Mouse (Mus musculus) midbrain, embryonic 15.5 days (tissue): Measurements from ENCODE around the gene Srsf3. TPM values are rescaled to one million over a fixed set of nuclear protein-coding genes. Genes with fewer than 3 reads are reported as not detected.

Source experiments
- ATAC-seq: fragments of 200-750 bp; cut with Nextera tagmentation; replicated peaks from 2 replicates; pipeline ENCODE4 v1.8.0; 2017; ENCODE audit warnings: moderate TSS enrichment
- H3K27ac ChIP-seq: fragments of 300-500 bp; sonication (generic); 2 replicates; pipeline ENCODE4 v1.5.1; 2015; ENCODE audit warnings: mild to moderate bottlenecking, inconsistent platforms
- H3K27me3 ChIP-seq: fragments of 300-500 bp; sonication (generic); replicated peaks from 2 replicates; pipeline ENCODE4 v1.6.1; 2015; ENCODE audit warnings: inconsistent platforms
- H3K36me3 ChIP-seq: fragments of 300-500 bp; sonication (generic); replicated peaks from 2 replicates; pipeline ENCODE4 v1.6.1; 2015; ENCODE audit warnings: inconsistent platforms
- H3K4me1 ChIP-seq: fragments of 300-500 bp; sonication (generic); 2 replicates; pipeline ENCODE4 v1.6.1; 2015; ENCODE audit warnings: inconsistent platforms
- H3K4me2 ChIP-seq: fragments of 300-500 bp; sonication (generic); 2 replicates; pipeline ENCODE4 v1.6.1; 2015; ENCODE audit warnings: inconsistent platforms, mild to moderate bottlenecking, moderate library complexity
- H3K4me3 ChIP-seq: fragments of 300-500 bp; sonication (generic); 2 replicates; pipeline ENCODE4 v1.5.1; 2015; ENCODE audit warnings: mild to moderate bottlenecking, inconsistent platforms
- H3K9ac ChIP-seq: fragments of 300-500 bp; sonication (generic); 2 replicates; pipeline ENCODE4 v1.6.1; 2015; ENCODE audit warnings: mild to moderate bottlenecking, inconsistent platforms
- H3K9me3 ChIP-seq: fragments of 300-500 bp; sonication (generic); 2 replicates; pipeline ENCODE4 v1.6.1; 2016; ENCODE audit warnings: inconsistent platforms
- WGBS: fragments of 180-500 bp; shearing (Covaris S2); methylation state at CpG from one replicate; pipeline ENCODE4 v1.1.7; 2015; ENCODE audit warnings: mixed read lengths; 5-methylcytosine and 5-hydroxymethylcytosine counted together
- polyA plus RNA-seq: library from polyadenylated mRNA; unstranded; fragments of >200 nt; fragmentation: Nextera tagmentation; extraction: Ambion mirVana; gene quantifications from 2 replicates; pipeline ENCODE4 v1.2.1, GENCODE M21; 2015

Srsf3 gene
- polyA plus RNA-seq, 1 experiment from 2014 or later = 442 TPM

DNA sequence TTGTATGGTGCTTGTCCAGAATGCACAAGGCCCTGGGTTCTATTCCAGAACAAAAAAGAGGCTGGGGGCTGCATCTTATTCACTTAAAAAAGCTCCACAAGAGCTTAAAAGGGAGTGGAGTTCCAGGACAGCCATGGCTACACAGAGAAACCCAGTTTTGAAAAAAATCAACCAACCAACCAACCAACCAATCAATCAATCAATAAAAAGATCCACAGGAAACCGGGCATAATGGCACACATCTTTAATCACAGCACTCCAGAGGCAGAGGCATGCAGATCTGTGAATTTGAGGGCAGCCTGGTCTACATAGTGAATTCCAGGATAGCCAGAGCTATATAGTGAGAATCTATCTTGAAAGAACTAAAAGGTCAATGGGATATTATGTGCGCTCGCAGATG, 27.4 kb upstream of the Srsf3 start:
- H3K36me3 ChIP-seq = no peaks in the 10 kb centered on the region; the same call in 1 of the 2 replicates
- no peak overlapping the region for H3K4me3 ChIP-seq
- peaks cover 28% of the 10 kb centered on the region for H3K4me1 ChIP-seq
- H3K27ac ChIP-seq = no peak overlapping the region
- H3K27me3 ChIP-seq = no peaks in the 10 kb centered on the region
- H3K9me3 ChIP-seq = no peaks in the 10 kb centered on the region
- WGBS = 95% methylated on average over 3 of the region's 3 CpGs
- peak overlapping the region; percentile 69 for H3K4me2 ChIP-seq
- no peak for ATAC-seq
- H3K9ac ChIP-seq = no peak overlapping the region

DNA sequence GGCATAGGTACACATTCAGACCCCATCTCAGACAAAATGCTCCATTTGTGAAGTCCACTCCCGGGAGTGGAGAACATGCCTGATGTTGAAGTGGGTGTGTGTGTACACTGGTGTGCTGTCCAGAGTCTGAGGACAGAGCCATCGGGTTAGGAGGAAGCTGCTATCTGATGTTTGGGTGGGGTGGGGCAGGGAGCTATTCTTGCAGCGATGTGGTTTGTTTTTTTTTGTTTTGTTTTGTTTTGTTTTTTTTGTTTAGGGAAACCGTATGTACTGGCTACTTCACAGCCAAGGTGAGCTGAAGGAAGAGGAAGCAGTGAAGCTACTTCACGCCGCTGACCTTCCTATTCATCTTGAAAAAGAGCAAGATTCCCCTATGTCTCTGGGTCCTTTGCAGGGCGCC, 25.6 kb upstream of the Srsf3 start:
- WGBS = 9% methylated on average over 7 of the region's 7 CpGs
- H3K9ac ChIP-seq = peak overlapping the region; percentile 97
- no peaks in the 10 kb centered on the region for H3K27me3 ChIP-seq
- H3K27ac ChIP-seq = peak overlapping the region; percentile 95; the same call in 1 of the 2 replicates
- no peaks in the 10 kb centered on the region for H3K9me3 ChIP-seq
- no peaks in the 10 kb centered on the region for H3K36me3 ChIP-seq
- ATAC-seq = no peak
- peak overlapping the region; percentile 69 for H3K4me2 ChIP-seq
- H3K4me3 ChIP-seq = peak overlapping the region; percentile 99
- peaks cover 28% of the 10 kb centered on the region for H3K4me1 ChIP-seq

DNA sequence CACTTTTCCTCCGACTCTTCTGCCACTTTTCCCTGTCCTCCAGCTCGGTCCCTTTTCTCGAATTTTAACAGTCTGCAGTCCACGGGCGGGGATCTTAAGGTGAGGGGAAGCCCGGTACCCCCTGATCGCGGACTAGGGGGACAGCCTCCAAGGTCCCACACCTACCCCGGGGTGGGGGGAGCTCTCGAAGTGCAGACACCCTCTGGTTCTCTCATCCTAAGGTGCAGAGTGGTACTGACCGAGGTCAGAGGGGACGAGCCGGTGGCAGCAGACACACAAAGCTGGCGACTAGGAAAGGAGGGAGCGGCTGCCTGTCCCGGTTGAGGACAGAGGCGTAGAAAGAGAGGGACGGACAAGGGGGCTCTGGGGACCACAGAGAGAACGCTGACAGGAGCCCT, 25.2 kb upstream of the Srsf3 start:
- Histone ChIP-seq H3K27ac (peak overlapping the region; percentile 95), H3K4me1 (peaks cover 28% of the 10 kb centered on the region), H3K4me2 (peak overlapping the region; percentile 69), H3K4me3 (peak overlapping the region; percentile 99), H3K9me3 (no peaks in the 10 kb centered on the region), H3K27me3 (no peaks in the 10 kb centered on the region), H3K9ac (peak overlapping the region; percentile 97), H3K36me3 (no peaks in the 10 kb centered on the region)
- 0% methylated on average over 19 of the region's 19 CpGs for WGBS
- ATAC-seq = no peak

DNA sequence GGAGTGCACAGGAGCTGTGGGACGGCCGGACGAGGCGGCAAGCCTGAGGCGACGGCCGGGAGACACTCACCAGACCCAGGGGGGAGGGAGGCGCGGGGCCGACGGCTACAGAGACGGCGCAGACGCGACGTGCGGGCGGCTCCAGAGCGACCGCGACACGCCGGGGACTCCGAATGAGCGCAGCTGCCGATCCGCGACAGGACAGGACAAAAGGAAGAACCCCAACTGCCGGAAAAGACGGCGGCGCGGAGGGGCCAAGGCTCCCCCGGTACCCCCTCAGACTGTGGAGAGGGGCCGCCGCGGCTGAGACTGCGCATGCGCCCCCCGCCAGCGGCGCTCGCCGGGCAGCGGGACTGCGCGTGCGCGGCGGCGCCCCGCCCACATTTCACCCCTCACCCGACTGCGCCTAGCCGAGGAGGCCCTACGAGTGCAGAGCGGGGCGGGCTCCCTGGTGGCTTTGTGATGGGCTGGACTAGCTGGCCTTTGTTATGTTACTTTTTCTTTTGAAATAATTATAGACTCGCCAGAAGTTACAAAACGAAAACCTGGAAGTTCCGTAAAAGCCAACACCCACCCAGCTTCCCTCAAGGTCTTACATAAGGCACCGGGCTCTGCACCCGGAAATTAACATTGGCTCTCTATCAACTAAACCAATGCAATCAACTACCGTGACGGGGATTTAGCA, 24.6 kb upstream of the Srsf3 start, which contains the start of gene Stk38:
Gene Stk38 (minus strand): TSS at position 355 of the 685 bp plus-strand sequence.
- Histone ChIP-seq H3K9me3 (no peaks in the 10 kb centered on the region), H3K4me1 (peaks cover 28% of the 10 kb centered on the region), H3K4me3 (peak within 1 kb of the TSS; percentile 99), H3K27ac (peak within 1 kb of the TSS; percentile 95), H3K27me3 (no peaks in the 10 kb centered on the region), H3K9ac (peak within 1 kb of the TSS; percentile 97), H3K4me2 (peak within 1 kb of the TSS; percentile 69), H3K36me3 (no peaks in the 10 kb centered on the region)
- WGBS = under 1% methylated on average over 59 of the region's 65 CpGs
- ATAC-seq = peak; percentile 92

DNA sequence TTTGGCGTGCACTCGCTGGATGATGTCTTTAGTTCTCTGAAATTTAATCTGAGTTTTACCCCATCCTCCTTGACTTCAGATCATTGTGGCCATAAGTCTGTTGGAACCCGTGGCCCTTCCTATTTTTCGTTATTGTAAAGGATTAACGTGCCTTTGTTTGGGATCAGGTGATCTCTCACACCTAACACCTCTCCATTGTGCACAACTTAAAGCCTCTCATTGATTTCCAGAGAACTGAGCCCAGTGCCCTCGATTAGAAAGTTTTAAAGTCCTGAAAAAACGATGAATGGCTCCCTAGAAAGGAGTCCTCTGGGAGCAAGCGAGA, 24.1 kb upstream of the Srsf3 start:
- Histone ChIP-seq H3K9me3 (no peaks in the 10 kb centered on the region), H3K4me2 (peak overlapping the region; percentile 69), H3K27me3 (no peaks in the 10 kb centered on the region), H3K4me3 (peak overlapping the region; percentile 99), H3K4me1 (peaks cover 28% of the 10 kb centered on the region), H3K36me3 (no peaks in the 10 kb centered on the region), H3K27ac (peak overlapping the region; percentile 95), H3K9ac (peak overlapping the region; percentile 97)
- ATAC-seq = no peak; the same call in 1 of the 2 replicates
- 7% methylated on average over 8 of the region's 8 CpGs for WGBS

GRCm38 (mm10) chr17:29009181-29009580, 23.2 kb upstream of the Srsf3 start:
- no peaks in the 10 kb centered on the region for H3K9me3 ChIP-seq
- WGBS = 92% methylated on average over 4 of the region's 4 CpGs
- no peak overlapping the region for H3K4me3 ChIP-seq

DNA sequence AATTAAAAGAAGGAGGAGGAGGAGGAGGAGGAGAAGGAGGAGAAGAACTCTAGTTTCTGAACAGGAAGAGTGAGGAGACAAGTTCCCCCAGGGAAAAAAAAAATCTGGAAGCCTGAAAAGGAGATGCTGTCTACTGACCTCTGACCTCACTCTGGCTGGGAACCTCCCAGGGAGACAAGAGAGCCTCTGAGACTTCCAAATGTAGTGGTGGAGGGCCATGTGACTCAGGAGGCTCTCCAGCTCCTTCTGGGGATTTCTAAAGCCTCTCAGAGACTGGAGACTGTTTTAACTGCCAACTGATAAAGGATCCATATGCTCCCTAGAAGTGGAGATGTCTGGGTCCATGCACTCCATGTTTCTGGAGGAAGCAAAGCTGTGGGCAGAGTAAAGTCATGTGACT, 18.2 kb upstream of the Srsf3 start:
- Histone ChIP-seq H3K27me3 (no peaks in the 10 kb centered on the region), H3K9ac (no peak overlapping the region), H3K27ac (no peak overlapping the region), H3K36me3 (no peaks in the 10 kb centered on the region), H3K9me3 (no peaks in the 10 kb centered on the region), H3K4me1 (no peaks in the 10 kb centered on the region), H3K4me2 (no peak overlapping the region), H3K4me3 (no peak overlapping the region)
- no peak for ATAC-seq

More at GRCm38 (mm10) chr17:29009181-29009580, 23.2 kb upstream of the Srsf3 start:
- H3K4me1 ChIP-seq = peaks cover 28% of the 10 kb centered on the region
- no peaks in the 10 kb centered on the region for H3K36me3 ChIP-seq
- no peak overlapping the region for H3K27ac ChIP-seq
- H3K9ac ChIP-seq = no peak overlapping the region
- ATAC-seq = no peak
- H3K4me2 ChIP-seq = no peak overlapping the region
- H3K27me3 ChIP-seq = no peaks in the 10 kb centered on the region

DNA sequence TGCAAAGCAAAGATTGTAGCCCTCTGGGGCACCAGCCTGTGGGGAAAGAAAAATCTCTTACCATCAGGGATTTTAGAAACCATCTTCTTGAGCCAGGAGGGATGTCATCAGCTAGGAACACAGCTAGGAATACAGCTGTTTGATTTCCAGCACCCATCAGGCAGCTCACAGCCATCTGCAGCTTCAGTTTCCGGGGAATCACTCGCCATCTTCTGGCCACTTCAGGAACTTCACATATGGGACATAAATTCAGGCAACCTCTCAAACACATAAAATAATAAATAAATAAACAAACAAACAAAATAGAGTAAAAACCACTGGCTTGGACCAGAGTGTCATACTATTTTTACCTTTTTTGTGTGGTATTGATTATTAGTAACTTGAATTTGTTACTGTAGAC, 16.8 kb upstream of the Srsf3 start:
- no peak overlapping the region for H3K27ac ChIP-seq
- no peak for ATAC-seq
- no peaks in the 10 kb centered on the region for H3K36me3 ChIP-seq
- H3K9ac ChIP-seq = no peak overlapping the region
- H3K9me3 ChIP-seq = no peaks in the 10 kb centered on the region
- H3K4me1 ChIP-seq = no peaks in the 10 kb centered on the region
- 21% methylated on average over 2 of the region's 2 CpGs for WGBS
- H3K27me3 ChIP-seq = no peaks in the 10 kb centered on the region
- no peak overlapping the region for H3K4me2 ChIP-seq
- H3K4me3 ChIP-seq = no peak overlapping the region

DNA sequence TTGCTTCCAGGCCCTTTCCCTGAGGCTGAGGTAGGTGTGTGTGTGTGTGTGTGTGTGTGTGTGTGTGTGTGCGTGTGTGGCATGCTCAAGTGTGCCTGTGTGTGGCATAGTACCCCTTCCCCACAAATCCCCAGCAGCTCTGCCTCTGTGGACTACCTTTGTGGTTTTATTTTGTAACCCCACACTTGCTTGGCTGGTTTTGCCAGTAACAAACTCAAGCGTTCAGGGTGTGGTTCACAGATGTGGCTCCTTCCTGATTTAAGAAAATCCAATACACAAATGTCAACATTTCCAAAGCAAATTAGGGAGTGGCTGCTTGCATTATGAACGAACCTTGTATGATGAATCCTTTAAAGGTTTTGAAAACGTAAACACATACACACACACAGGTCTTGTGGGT, 15.7 kb upstream of the Srsf3 start:
- Histone ChIP-seq H3K4me2 (no peak overlapping the region), H3K36me3 (no peaks in the 10 kb centered on the region), H3K27ac (no peak overlapping the region), H3K9ac (no peak overlapping the region), H3K4me3 (no peak overlapping the region), H3K4me1 (no peaks in the 10 kb centered on the region), H3K27me3 (no peaks in the 10 kb centered on the region), H3K9me3 (no peaks in the 10 kb centered on the region)
- no peak for ATAC-seq
- 84% methylated on average over 4 of the region's 4 CpGs for WGBS

- ATAC-seq = no peak
- WGBS = 46% methylated on average over 11 of the region's 11 CpGs
These were observed 14.0 kb upstream of the Srsf3 start for GRCm38 (mm10) chr17:29018292-29018984.

GRCm38 (mm10) chr17:29019391-29019790, 13.0 kb upstream of the Srsf3 start:
- Histone ChIP-seq H3K4me3 (no peak overlapping the region), H3K4me2 (no peak overlapping the region), H3K27ac (no peak overlapping the region), H3K36me3 (no peaks in the 10 kb centered on the region), H3K9ac (no peak overlapping the region), H3K9me3 (no peaks in the 10 kb centered on the region), H3K27me3 (0 out of 2 replicates have a peak, but pooled peaks cover 3% of the 10 kb centered on the region), H3K4me1 (peaks cover 3% of the 10 kb centered on the region; the same call in 1 of the 2 replicates)
- ATAC-seq = no peak
- 82% methylated on average over 7 of the region's 7 CpGs for WGBS

More at GRCm38 (mm10) chr17:29018292-29018984, 14.0 kb upstream of the Srsf3 start:
- H3K27ac ChIP-seq = no peak overlapping the region
- no peak overlapping the region for H3K4me2 ChIP-seq
- H3K27me3 ChIP-seq = no peaks in the 10 kb centered on the region
- no peaks in the 10 kb centered on the region for H3K9me3 ChIP-seq
- H3K4me3 ChIP-seq = no peak overlapping the region
- H3K4me1 ChIP-seq = peaks cover 3% of the 10 kb centered on the region; the same call in 1 of the 2 replicates
- H3K36me3 ChIP-seq = no peaks in the 10 kb centered on the region
- H3K9ac ChIP-seq = no peak overlapping the region

- H3K9me3 ChIP-seq = no peaks in the 10 kb centered on the region
- no peak overlapping the region for H3K4me2 ChIP-seq
- H3K27me3 ChIP-seq = 0 out of 2 replicates have a peak, but pooled peaks cover 6% of the 10 kb centered on the region
- H3K36me3 ChIP-seq = no peaks in the 10 kb centered on the region
- H3K27ac ChIP-seq = no peak overlapping the region
- H3K9ac ChIP-seq = no peak overlapping the region
- H3K4me1 ChIP-seq = peaks cover 3% of the 10 kb centered on the region; the same call in 1 of the 2 replicates
- no peak overlapping the region for H3K4me3 ChIP-seq
- ATAC-seq = no peak
These were observed 12.0 kb upstream of the Srsf3 start for GRCm38 (mm10) chr17:29020444-29020843.
